Mouse (Mus musculus) heart, postnatal 0 days (tissue): ENCODE data around the gene Slc37a1.

Experiments
- CTCF ChIP-seq: IDR thresholded peaks from 2 replicates; pipeline ENCODE4 v1.5.1; 2016; ENCODE audit warnings: antibody characterized with exemption, control low read depth, low read depth
- EP300 ChIP-seq: IDR thresholded peaks from 2 replicates; pipeline ENCODE4 v1.6.1; 2016; ENCODE audit warnings: antibody characterized with exemption, low read depth

GRCm38 (mm10) chr17:31286492-31286891 lies at the start of gene Slc37a1:
- TF ChIP-seq EP300 (no peak), CTCF (no peak)
